34 mouse cellular contexts compared by ENCODE assay signal in the genomic region with DNA sequence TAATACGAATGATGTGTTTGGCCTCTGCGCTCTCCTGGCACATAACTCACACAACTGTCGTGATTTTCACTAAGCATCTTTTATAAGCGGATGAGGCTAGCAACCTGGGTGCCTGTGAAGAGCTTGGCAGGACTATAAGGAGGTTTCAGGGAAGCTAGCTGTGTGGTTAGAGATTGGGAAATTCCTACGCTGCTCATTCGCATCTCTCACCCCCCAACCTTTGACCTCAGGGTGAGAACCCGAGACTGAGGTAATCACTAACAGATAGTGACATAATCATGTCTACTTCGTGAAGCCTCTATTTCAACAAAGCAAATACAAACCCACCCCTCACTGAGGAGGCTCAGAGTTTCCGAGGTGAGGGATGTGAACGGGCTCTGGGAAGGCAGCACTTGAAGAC. TPM values are rescaled to one million over a fixed set of nuclear protein-coding genes. Genes with fewer than 3 reads are reported as not detected.
"Had no signal": no experiment of that assay in that cellular context is flagged by ENCODE, and none has a peak within 500 bp of the region (broad histone marks: within the 10 kb centered on the region; RNA-seq: fewer than 3 reads in every experiment).

No protein-coding gene starts in this region.

- H3K27ac ChIP-seq: gastrocnemius, adult 2 months; heart, adult 2 months; heart, embryonic 13.5 days; heart, embryonic 15.5 days; hindbrain, embryonic 10.5 days; hindbrain, embryonic 12.5 days; hindbrain, embryonic 14.5 days; intestine, embryonic 15.5 days; layer of hippocampus, adult 2 months; left cerebral cortex, adult 2 months; limb, embryonic 13.5 days; limb, embryonic 15.5 days; liver, embryonic 13.5 days; liver, embryonic 15.5 days had no signal

- H3K4me2 ChIP-seq: heart, embryonic 11.5 days; heart, embryonic 13.5 days; heart, embryonic 15.5 days; hindbrain, embryonic 12.5 days; hindbrain, embryonic 14.5 days; intestine, embryonic 15.5 days; limb, embryonic 13.5 days; limb, embryonic 15.5 days; liver, embryonic 13.5 days; liver, embryonic 15.5 days had no signal

- H3K27me3 ChIP-seq: heart, embryonic 13.5 days; heart, embryonic 15.5 days had no signal

- ATAC-seq: hindbrain, embryonic 16.5 days; inflammation-experienced regulatory T-cells, adult 6 months; intestine, embryonic 15.5 days; intestine, postnatal 0 days had no signal

- DNase-seq: gastrocnemius, adult 2 months; gastrocnemius, postnatal 10 days; gastrocnemius, postnatal 25 days; heart, adult 11 months; heart, adult 2 months; heart, postnatal 14 days; heart, postnatal 4 days; kidney, adult 18-20 months; kidney, adult 8-10 months; kidney, postnatal 10 days; kidney, postnatal 25 days; kidney, postnatal 4 days; liver, embryonic 13.5 days had no signal

- H3K36me3 ChIP-seq: hindbrain, embryonic 10.5 days; hindbrain, embryonic 12.5 days; intestine, embryonic 15.5 days; limb, embryonic 13.5 days; limb, embryonic 15.5 days; liver, embryonic 13.5 days; liver, embryonic 15.5 days had no signal

- H3K4me1 ChIP-seq: hindbrain, embryonic 12.5 days; intestine, embryonic 15.5 days; limb, embryonic 13.5 days; limb, embryonic 15.5 days; liver, embryonic 13.5 days; liver, embryonic 15.5 days had no signal

- H3K4me3 ChIP-seq: gastrocnemius, adult 2 months; heart, adult 2 months; heart, embryonic 13.5 days; heart, embryonic 15.5 days; hindbrain, embryonic 10.5 days; hindbrain, embryonic 12.5 days; intestine, embryonic 15.5 days; layer of hippocampus, adult 2 months; left cerebral cortex, adult 2 months; limb, embryonic 13.5 days; limb, embryonic 15.5 days; liver, embryonic 13.5 days; liver, embryonic 15.5 days had no signal

- H3K9me3 ChIP-seq: heart, embryonic 13.5 days; heart, embryonic 15.5 days; hindbrain, embryonic 10.5 days; hindbrain, embryonic 12.5 days; intestine, embryonic 15.5 days; limb, embryonic 13.5 days; limb, embryonic 15.5 days; liver, embryonic 13.5 days; liver, embryonic 15.5 days had no signal

- H3K9ac ChIP-seq: heart, embryonic 13.5 days; heart, embryonic 15.5 days; hindbrain, embryonic 12.5 days; hindbrain, embryonic 14.5 days; intestine, embryonic 15.5 days; limb, embryonic 13.5 days; limb, embryonic 15.5 days; liver, embryonic 13.5 days; liver, embryonic 15.5 days had no signal

RNA-seq across cellular contexts. Expression of gene Fndc8, which starts 28.8 kb away (rescaled TPM):
- total RNA-seq: gastrocnemius, adult 2 months; gastrocnemius, postnatal 10 days; gastrocnemius, postnatal 25 days; gastrocnemius, postnatal 4 days; heart, adult 2 months; heart, postnatal 14 days; layer of hippocampus, adult 2 months; layer of hippocampus, postnatal 10 days; layer of hippocampus, postnatal 25 days; left cerebral cortex, adult 2 months; left cerebral cortex, postnatal 14 days; left cerebral cortex, postnatal 36 days had no signal
- polyA plus RNA-seq: frontal cortex, adult 2 months; heart, embryonic 11.5 days; inflammation-experienced regulatory T-cells, adult 6 months had no signal
